Mouse (Mus musculus): ENCODE data around the gene Nmnat2. TPM values are rescaled to one million over a fixed set of nuclear protein-coding genes. Genes with fewer than 3 reads are reported as not detected.
A peak's percentile ranks its signal among the peaks of the same experiment; 100 is the strongest.

Gene Nmnat2
- polyA plus RNA-seq, 1 experiment from 2014 or later, result 23.7 TPM

DNA sequence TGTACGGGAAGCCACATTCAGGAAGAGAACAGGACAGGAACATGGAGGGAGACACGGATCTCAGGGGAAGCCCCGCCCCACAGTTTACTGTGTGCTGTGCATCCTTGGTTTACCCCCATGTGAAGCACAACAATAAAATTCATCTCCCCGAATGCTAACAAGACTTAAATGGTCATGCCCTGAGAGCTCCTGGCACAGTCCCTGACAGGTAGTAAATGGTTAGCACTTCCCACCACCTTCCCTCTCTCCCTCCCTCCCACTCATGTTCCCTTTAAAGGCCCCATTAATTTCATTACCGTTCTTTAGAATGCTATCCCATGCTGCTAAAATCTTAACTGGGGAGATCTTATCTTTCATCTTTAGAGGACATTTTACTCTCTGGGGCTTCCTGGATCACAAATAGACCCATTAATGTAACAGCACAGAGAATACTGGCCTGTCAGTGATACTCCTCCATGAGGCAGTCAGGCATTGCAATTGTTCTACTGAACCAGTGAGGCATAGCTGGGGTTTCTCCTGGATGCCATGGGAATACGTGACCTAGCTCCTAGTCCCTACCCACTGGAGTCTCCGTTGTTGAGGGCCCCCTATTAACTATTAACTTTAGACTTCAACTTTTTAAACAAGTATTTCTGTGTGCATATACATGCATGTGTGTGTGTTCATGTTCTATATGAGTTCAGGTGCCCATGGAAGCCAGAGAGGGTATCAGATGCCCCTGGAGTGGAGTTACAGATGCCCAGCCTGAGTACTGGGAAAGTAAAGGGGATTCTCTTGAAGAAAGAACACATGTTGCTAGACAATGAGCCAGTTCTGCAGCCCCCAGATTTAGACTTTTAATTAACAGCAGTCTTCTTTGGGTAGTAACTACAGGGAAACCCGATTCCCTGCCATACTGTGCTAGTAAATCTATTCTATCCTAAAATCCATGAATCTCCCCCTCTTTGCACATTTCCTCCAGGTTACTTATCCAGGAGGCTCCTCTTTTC, 170.8 kb downstream of the Nmnat2 start:
- Histone ChIP-seq H3K4me2 (no peak overlapping the region), H3K9ac (no peak overlapping the region), H3K4me1 (no peaks in the 10 kb centered on the region), H3K4me3 (replicated peaks) (no peak overlapping the region), H3K9me3 (no peaks in the 10 kb centered on the region), H3K36me3 (replicated peaks) (no peaks in the 10 kb centered on the region), H3K27me3 (no peaks in the 10 kb centered on the region), H3K27ac (no peak overlapping the region)
- no peak for ATAC-seq (ENCODE audit: low FRiP score)
- 79% methylated on average over 8 of the region's 8 CpGs for WGBS

DNA sequence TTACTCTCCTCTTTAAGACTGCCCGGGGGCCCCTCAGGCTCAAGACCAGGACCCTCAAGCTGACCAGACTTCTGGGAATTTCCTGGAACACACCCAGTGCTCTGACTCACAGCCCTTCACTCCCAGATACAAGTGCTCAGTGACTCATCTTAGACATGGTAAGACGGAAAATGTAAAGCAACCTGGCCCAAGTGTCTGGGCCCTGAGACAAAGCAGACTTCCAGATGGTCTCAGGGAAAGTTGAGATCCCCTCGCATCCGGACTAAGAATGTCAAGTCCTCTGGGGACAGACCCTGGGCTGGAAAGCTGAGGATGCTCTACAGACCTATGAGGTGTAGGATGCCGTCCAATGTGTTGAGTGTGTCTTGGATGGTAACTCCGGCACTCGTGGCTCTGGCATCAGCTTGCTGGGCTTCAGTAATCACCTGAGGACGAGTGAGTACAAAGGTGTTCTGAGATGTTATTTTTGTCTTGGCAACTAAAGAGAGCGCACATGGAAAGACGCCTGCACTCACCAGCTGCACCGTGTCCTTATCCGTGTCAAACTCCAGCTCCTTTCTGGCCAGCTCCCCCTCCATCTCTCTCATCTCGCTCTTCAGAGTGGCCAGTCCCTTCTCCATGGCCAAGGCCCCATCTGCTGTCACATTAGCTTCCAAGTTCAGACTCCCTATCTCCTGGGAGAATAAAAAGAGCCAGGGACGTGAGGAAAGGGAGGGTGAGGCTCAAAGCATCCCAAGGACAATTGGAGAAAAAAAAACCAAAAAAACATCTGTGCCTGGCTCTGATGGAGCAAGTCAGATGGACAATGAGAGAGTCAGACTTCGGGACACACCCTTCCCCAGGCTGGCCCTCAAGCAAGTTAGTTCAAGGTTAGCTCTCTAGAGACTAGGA, 171.9 kb downstream of the Nmnat2 start:
- H3K27ac ChIP-seq, result no peak overlapping the region
- H3K9me3 ChIP-seq, result no peaks in the 10 kb centered on the region
- WGBS, result 90% methylated on average over 15 of the region's 15 CpGs
- no peak overlapping the region for H3K9ac ChIP-seq
- no peaks in the 10 kb centered on the region for H3K4me1 ChIP-seq
- no peak overlapping the region for H3K4me3 ChIP-seq (replicated peaks)
- no peaks in the 10 kb centered on the region for H3K27me3 ChIP-seq
- no peaks in the 10 kb centered on the region for H3K36me3 ChIP-seq (replicated peaks)
- no peak for ATAC-seq (ENCODE audit: low FRiP score)
- H3K4me2 ChIP-seq, result no peak overlapping the region

DNA sequence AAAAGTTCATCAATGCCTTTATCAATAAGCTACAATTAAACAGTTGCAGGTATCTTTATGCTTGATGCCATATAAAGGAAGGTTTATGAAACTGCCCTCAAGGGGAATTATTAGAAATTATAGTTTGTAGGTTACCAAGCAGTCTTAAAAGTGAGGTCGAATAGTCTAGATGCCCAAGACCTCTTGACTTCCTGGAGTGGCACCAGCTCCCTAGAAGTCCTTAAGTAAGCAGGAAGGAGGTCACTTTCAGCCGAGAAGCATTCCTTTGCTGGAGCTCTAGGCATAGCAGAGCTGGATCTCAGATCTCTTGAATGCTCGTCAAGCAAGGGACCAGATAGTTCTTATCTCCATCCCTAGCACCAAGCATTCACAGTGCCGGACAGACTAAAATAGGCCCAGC, 172.8 kb downstream of the Nmnat2 start:
- no peaks in the 10 kb centered on the region for H3K36me3 ChIP-seq (replicated peaks)
- 0 out of 2 replicates have a peak, but pooled peaks cover 1% of the 10 kb centered on the region for H3K27me3 ChIP-seq
- no peak overlapping the region for H3K9ac ChIP-seq
- H3K4me1 ChIP-seq, result no peaks in the 10 kb centered on the region
- no peak overlapping the region for H3K4me3 ChIP-seq (replicated peaks)
- no peaks in the 10 kb centered on the region for H3K9me3 ChIP-seq
- no peak overlapping the region for H3K27ac ChIP-seq
- no peak overlapping the region for H3K4me2 ChIP-seq
- WGBS, result 88% methylated on average over 4 of the region's 4 CpGs
- no peak for ATAC-seq (ENCODE audit: low FRiP score)

GRCm38 (mm10) chr1:153128780-153129179, 174.0 kb downstream of the Nmnat2 start:
- Histone ChIP-seq H3K4me3 (replicated peaks) (no peak overlapping the region), H3K27ac (no peak overlapping the region), H3K9ac (no peak overlapping the region), H3K4me1 (peaks cover under 1% of the 10 kb centered on the region; the same call in 1 of the 2 replicates), H3K36me3 (replicated peaks) (no peaks in the 10 kb centered on the region), H3K4me2 (no peak overlapping the region), H3K27me3 (0 out of 2 replicates have a peak, but pooled peaks cover 2% of the 10 kb centered on the region), H3K9me3 (no peaks in the 10 kb centered on the region)
- WGBS, result 81% methylated on average over 8 of the region's 8 CpGs
- ATAC-seq (ENCODE audit: low FRiP score), result no peak

DNA sequence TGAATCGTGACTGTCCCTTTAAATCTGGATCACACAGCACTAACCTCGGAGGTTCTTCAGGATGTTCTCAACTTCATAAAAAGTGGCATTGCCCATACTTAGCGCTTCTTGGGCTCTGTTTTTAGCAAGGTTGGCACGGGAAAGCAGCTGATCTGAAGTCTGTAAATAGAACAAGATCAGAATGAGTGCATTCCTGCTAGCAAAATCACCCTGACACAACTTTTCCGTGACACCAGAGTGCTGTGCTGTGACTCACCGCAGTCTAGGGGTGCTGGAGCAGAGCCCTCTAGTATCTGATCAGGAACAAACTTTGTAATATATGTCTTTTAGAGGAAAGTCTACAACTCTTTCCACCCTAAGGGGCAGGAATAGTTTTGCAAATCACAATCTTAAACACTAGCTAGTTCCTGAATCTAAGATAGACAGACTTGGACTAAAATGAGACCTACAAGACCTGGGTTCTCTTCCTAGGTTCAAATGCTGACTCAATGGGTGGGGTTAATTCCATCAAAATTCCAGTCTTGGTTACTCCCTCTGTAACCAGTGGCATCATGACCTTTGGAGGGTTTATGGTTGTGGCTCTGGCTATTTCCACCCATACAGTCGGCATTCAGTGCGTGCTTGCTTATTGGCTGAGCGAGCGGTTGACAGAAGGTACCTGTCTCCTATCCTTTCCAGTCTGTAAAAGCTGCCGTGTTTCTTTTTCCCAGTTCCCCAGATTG, 175.4 kb downstream of the Nmnat2 start:
- Histone ChIP-seq H3K4me1 (peaks cover 12% of the 10 kb centered on the region), H3K9ac (no peak overlapping the region), H3K27ac (no peak overlapping the region), H3K27me3 (0 out of 2 replicates have a peak, but pooled peaks cover 7% of the 10 kb centered on the region), H3K9me3 (no peaks in the 10 kb centered on the region), H3K4me3 (replicated peaks) (no peak overlapping the region), H3K36me3 (replicated peaks) (no peaks in the 10 kb centered on the region), H3K4me2 (no peak overlapping the region)
- ATAC-seq (ENCODE audit: low FRiP score), result no peak
- 90% methylated on average over 11 of the region's 11 CpGs for WGBS

GRCm38 (mm10) chr1:153133865-153134781, 179.3 kb downstream of the Nmnat2 start:
- H3K4me3 ChIP-seq (replicated peaks), result no peak overlapping the region
- no peaks in the 10 kb centered on the region for H3K9me3 ChIP-seq
- peaks cover 12% of the 10 kb centered on the region for H3K4me1 ChIP-seq
- ATAC-seq (ENCODE audit: low FRiP score), result no peak
- H3K27me3 ChIP-seq, result 0 out of 2 replicates have a peak, but pooled peaks cover 7% of the 10 kb centered on the region
- no peaks in the 10 kb centered on the region for H3K36me3 ChIP-seq (replicated peaks)
- WGBS, result 16% methylated on average over 9 of the region's 9 CpGs
- H3K9ac ChIP-seq, result 0 out of 2 replicates have a peak overlapping the region, but pooled peaks have one; percentile 14
- H3K27ac ChIP-seq, result peak overlapping the region; percentile 53
- no peak overlapping the region for H3K4me2 ChIP-seq

DNA sequence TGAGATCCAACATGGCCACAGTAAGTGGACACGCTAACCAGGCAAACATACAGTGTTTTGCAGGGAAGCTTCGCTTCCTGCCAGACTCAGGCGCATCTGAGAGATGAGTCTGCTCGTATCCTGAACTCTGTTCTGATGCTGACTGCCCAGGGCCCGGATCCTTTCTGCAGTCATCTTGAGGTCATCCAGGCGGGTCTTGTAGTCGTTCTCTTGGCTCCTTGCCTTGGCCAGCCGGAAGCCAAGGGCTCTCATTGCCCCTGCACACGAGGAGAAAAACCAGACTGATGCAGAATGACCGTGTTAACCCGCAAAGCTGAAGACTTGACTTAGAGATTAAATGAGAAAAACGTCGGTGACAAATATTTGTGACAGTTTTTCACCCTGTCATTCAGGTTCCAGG, 181.9 kb downstream of the Nmnat2 start:
- H3K4me1 ChIP-seq, result peaks cover 12% of the 10 kb centered on the region
- H3K9me3 ChIP-seq, result no peaks in the 10 kb centered on the region
- H3K27ac ChIP-seq, result no peak overlapping the region
- 0 out of 2 replicates have a peak, but pooled peaks cover 7% of the 10 kb centered on the region for H3K27me3 ChIP-seq
- 92% methylated on average over 13 of the region's 13 CpGs for WGBS
- H3K9ac ChIP-seq, result no peak overlapping the region
- ATAC-seq (ENCODE audit: low FRiP score), result no peak
- no peak overlapping the region for H3K4me3 ChIP-seq (replicated peaks)
- no peak overlapping the region for H3K4me2 ChIP-seq
- H3K36me3 ChIP-seq (replicated peaks), result no peaks in the 10 kb centered on the region

GRCm38 (mm10) chr1:153138486-153138885, 183.7 kb downstream of the Nmnat2 start:
- Histone ChIP-seq H3K4me2 (no peak overlapping the region), H3K9me3 (no peaks in the 10 kb centered on the region), H3K4me3 (replicated peaks) (no peak overlapping the region), H3K27me3 (0 out of 2 replicates have a peak, but pooled peaks cover 4% of the 10 kb centered on the region), H3K27ac (no peak overlapping the region), H3K9ac (no peak overlapping the region), H3K36me3 (replicated peaks) (no peaks in the 10 kb centered on the region), H3K4me1 (peaks cover 12% of the 10 kb centered on the region)
- WGBS, result 73% methylated on average over 5 of the region's 5 CpGs
- ATAC-seq (ENCODE audit: low FRiP score), result no peak

DNA sequence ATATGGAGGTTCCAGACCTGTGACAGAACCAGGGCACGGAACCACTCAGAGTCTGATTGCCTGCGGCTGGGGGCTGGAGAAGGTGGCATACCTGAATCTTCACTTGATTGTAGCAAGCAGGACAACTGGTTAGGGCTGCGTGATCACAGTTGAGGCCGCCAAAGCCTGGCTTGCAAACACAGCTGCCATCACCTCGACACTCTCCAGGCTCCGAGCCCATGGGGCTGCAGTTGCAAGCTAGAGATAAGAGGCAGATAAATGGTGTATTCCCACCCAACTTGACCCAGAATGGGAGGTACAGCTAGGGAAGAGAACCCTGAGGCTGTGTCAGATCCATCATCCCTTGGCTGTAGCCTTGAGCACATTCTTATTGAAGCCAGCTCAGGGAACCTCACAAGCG, 184.8 kb downstream of the Nmnat2 start:
- peaks cover 2% of the 10 kb centered on the region for H3K4me1 ChIP-seq
- 0 out of 2 replicates have a peak, but pooled peaks cover under 1% of the 10 kb centered on the region for H3K27me3 ChIP-seq
- H3K9ac ChIP-seq, result no peak overlapping the region
- ATAC-seq (ENCODE audit: low FRiP score), result no peak
- no peaks in the 10 kb centered on the region for H3K36me3 ChIP-seq (replicated peaks)
- 92% methylated on average over 7 of the region's 7 CpGs for WGBS
- no peak overlapping the region for H3K27ac ChIP-seq
- H3K4me3 ChIP-seq (replicated peaks), result no peak overlapping the region
- no peaks in the 10 kb centered on the region for H3K9me3 ChIP-seq
- H3K4me2 ChIP-seq, result no peak overlapping the region

GRCm38 (mm10) chr1:153140265-153140664, 185.5 kb downstream of the Nmnat2 start:
- WGBS, result 82% methylated on average over 11 of the region's 11 CpGs
- Histone ChIP-seq H3K9ac (no peak overlapping the region), H3K4me1 (no peaks in the 10 kb centered on the region), H3K36me3 (replicated peaks) (no peaks in the 10 kb centered on the region), H3K27ac (no peak overlapping the region), H3K4me3 (replicated peaks) (no peak overlapping the region), H3K9me3 (no peaks in the 10 kb centered on the region), H3K27me3 (no peaks in the 10 kb centered on the region), H3K4me2 (no peak overlapping the region)
- ATAC-seq (ENCODE audit: low FRiP score), result no peak

- H3K4me3 ChIP-seq (replicated peaks), result no peak overlapping the region
- no peak for ATAC-seq (ENCODE audit: low FRiP score)
- no peaks in the 10 kb centered on the region for H3K9me3 ChIP-seq
- no peaks in the 10 kb centered on the region for H3K4me1 ChIP-seq
- WGBS, result 47% methylated on average over 8 of the region's 8 CpGs
- no peaks in the 10 kb centered on the region for H3K27me3 ChIP-seq
- no peak overlapping the region for H3K4me2 ChIP-seq
- H3K9ac ChIP-seq, result no peak overlapping the region
- no peak overlapping the region for H3K27ac ChIP-seq
- no peaks in the 10 kb centered on the region for H3K36me3 ChIP-seq (replicated peaks)
These were observed 186.0 kb downstream of the Nmnat2 start for GRCm38 (mm10) chr1:153140747-153141228.
